Mouse (Mus musculus): ENCODE data around the gene Pygm. TPM values are rescaled to one million over a fixed set of nuclear protein-coding genes. Genes with fewer than 3 reads are reported as not detected.

The Pygm gene
- polyA plus RNA-seq, 1 experiment: 28.7 TPM

Other genes with a start within 250 kb of the Pygm start
- gene Batf2, start 243.4 kb upstream of the Pygm start, polyA plus RNA-seq (2012; ENCODE audit: insufficient read depth, insufficient read length, missing spikeins): 1.2 TPM in 1 of 2 replicates, not detected in the other
- gene Arl2, start 242.9 kb upstream of the Pygm start, polyA plus RNA-seq (2012; ENCODE audit: insufficient read depth, insufficient read length, missing spikeins): 45.8 and 62.3 TPM in 2 replicates
- gene Majin, start 200.0 kb upstream of the Pygm start, polyA plus RNA-seq (2012; ENCODE audit: insufficient read depth, insufficient read length, missing spikeins): not detected in 2 replicates
- gene Gpha2, start 158.0 kb upstream of the Pygm start, polyA plus RNA-seq (2012; ENCODE audit: insufficient read depth, insufficient read length, missing spikeins): not detected in 2 replicates
- 33.0 and 41.3 TPM in 2 replicates for gene Ppp2r5b, start 148.5 kb upstream of the Pygm start, polyA plus RNA-seq (2012; ENCODE audit: insufficient read depth, insufficient read length, missing spikeins)
- 9.6 and 9.9 TPM in 2 replicates for gene Atg2a, start 142.7 kb upstream of the Pygm start, polyA plus RNA-seq (2012; ENCODE audit: insufficient read depth, insufficient read length, missing spikeins)
- gene Ehd1, start 107.7 kb upstream of the Pygm start, polyA plus RNA-seq (2012; ENCODE audit: insufficient read depth, insufficient read length, missing spikeins): 39.6 and 42.8 TPM in 2 replicates
- gene Cdc42bpg, start 77.9 kb upstream of the Pygm start, polyA plus RNA-seq (2012; ENCODE audit: insufficient read depth, insufficient read length, missing spikeins): 2.5 and 2.8 TPM in 2 replicates
- gene Men1, start 49.4 kb upstream of the Pygm start, polyA plus RNA-seq (2012; ENCODE audit: insufficient read depth, insufficient read length, missing spikeins): 13.9 and 22.2 TPM in 2 replicates
- gene Map4k2, start 43.3 kb upstream of the Pygm start, polyA plus RNA-seq (2012; ENCODE audit: insufficient read depth, insufficient read length, missing spikeins): 7.9 and 14.0 TPM in 2 replicates
- gene Sf1, start 20.7 kb upstream of the Pygm start, polyA plus RNA-seq (2012; ENCODE audit: insufficient read depth, insufficient read length, missing spikeins): 47.9 and 56.8 TPM in 2 replicates
- gene Rasgrp2, start 14.9 kb downstream of the Pygm start, polyA plus RNA-seq (2012; ENCODE audit: insufficient read depth, insufficient read length, missing spikeins): 38.9 and 50.2 TPM in 2 replicates
- 1.1 and 2.3 TPM in 2 replicates for gene Nrxn2, start 34.3 kb downstream of the Pygm start, polyA plus RNA-seq (2012; ENCODE audit: insufficient read depth, insufficient read length, missing spikeins)
- 2.3 TPM in 1 of 2 replicates, not detected in the other for gene Slc22a12, start 158.6 kb downstream of the Pygm start, polyA plus RNA-seq (2012; ENCODE audit: insufficient read depth, insufficient read length, missing spikeins)

Data from brown adipose tissue, adult 24 weeks (tissue).